Mouse (Mus musculus) cerebellum, adult 2 months (tissue): Measurements from ENCODE around the gene Fkbp5.

Experiments used
- CTCF ChIP-seq: fragments of 200-500 bp; IDR thresholded peaks from 2 replicates; pipeline ENCODE4 v1.5.1; 2011; ENCODE audit warnings: low read depth, mild to moderate bottlenecking, control low read depth, low read length, moderate library complexity, borderline replicate concordance; ENCODE audit not compliant: insufficient read depth
- POLR2A ChIP-seq: fragments of 200-500 bp; IDR thresholded peaks from 2 replicates; pipeline ENCODE4 v1.6.1; 2011; ENCODE audit warnings: low read length, control low read depth, borderline replicate concordance; ENCODE audit not compliant: insufficient read depth

- TF ChIP-seq CTCF (no peak), POLR2A (no peak)
These were observed 155.2 kb downstream of the Fkbp5 start for GRCm38 (mm10) chr17:28361921-28362652.
